Comparison of ENCODE assay signal across 12 mouse cellular contexts in the genomic region with DNA sequence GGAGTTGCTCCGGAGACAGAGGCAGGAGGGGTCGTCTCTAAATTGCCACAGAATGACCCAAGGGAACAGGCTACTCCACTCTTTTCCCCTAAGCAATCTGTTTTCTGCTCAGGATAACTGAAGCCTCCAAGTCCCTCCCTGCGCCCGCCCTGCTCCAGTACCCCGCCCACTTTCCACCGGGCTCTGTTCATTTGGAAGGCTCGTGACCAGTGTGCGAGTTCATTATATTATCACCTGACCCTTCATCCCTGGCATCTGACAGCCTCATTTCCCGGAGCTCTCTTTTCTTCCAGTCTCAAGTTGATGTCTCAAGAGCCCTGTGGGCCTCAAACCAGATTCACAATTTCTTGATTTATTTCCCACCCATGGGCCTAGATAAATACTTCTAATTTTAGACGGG.
DNase-seq lines count a peak whose midpoint lies in the region; ATAC-seq and TF ChIP-seq lines count a peak whose summit lies in the region.
"Had no signal": no experiment of that assay in that cellular context is flagged by ENCODE, and none has a peak within 500 bp of the region (broad histone marks: within the 10 kb centered on the region; RNA-seq: fewer than 3 reads in every experiment).

No protein-coding gene starts in this region.

- H3K9me3 ChIP-seq in intestine, embryonic 14.5 days (ENCODE audit: control insufficient read depth, low read length), result no peaks in the 10 kb centered on the region
- no peaks in the 10 kb centered on the region for H3K9me3 ChIP-seq in hindbrain, embryonic 11.5 days (ENCODE audit: control insufficient read depth, low read length)
- H3K9me3 ChIP-seq: forebrain, embryonic 12.5 days; liver, embryonic 13.5 days had no signal

- peak overlapping the region; percentile 64 for H3K27ac ChIP-seq in gastrocnemius, adult 2 months
- H3K27ac ChIP-seq in intestine, embryonic 14.5 days (ENCODE audit: low read depth), result peak overlapping the region; percentile 76; the same call in 1 of the 2 replicates
- no peak overlapping the region for H3K27ac ChIP-seq in hindbrain, embryonic 11.5 days (ENCODE audit: low read depth, low read length)
- H3K27ac ChIP-seq: hindbrain, embryonic 14.5 days; liver, embryonic 13.5 days; midbrain, embryonic 12.5 days had no signal

- no peak for ATAC-seq in intestine, embryonic 14.5 days (replicated peaks; ENCODE audit: low FRiP score, low TSS enrichment, low read depth)
- ATAC-seq in hindbrain, embryonic 11.5 days (ENCODE audit: low FRiP score), result no peak

- WGBS in intestine, embryonic 14.5 days, result 43% methylated on average over 10 of the region's 10 CpGs
- WGBS in hindbrain, embryonic 11.5 days, result 71% methylated on average over 10 of the region's 10 CpGs

- H3K36me3 ChIP-seq in intestine, embryonic 14.5 days (ENCODE audit: control insufficient read depth, insufficient read depth, low read length), result no peaks in the 10 kb centered on the region
- no peaks in the 10 kb centered on the region for H3K36me3 ChIP-seq in hindbrain, embryonic 11.5 days (ENCODE audit: control insufficient read depth, insufficient read depth, low read length)
- H3K36me3 ChIP-seq: forebrain, embryonic 12.5 days; liver, embryonic 13.5 days; midbrain, embryonic 12.5 days had no signal

- H3K4me2 ChIP-seq in intestine, embryonic 14.5 days (ENCODE audit: low read length), result no peak overlapping the region
- H3K4me2 ChIP-seq in hindbrain, embryonic 11.5 days (replicated peaks; ENCODE audit: low read depth, low read length), result no peak overlapping the region
- H3K4me2 ChIP-seq: forebrain, embryonic 12.5 days; hindbrain, embryonic 14.5 days; liver, embryonic 13.5 days; midbrain, embryonic 12.5 days had no signal

- no peaks in the 10 kb centered on the region for H3K27me3 ChIP-seq in intestine, embryonic 14.5 days (replicated peaks; ENCODE audit: control insufficient read depth, insufficient read depth, low read length)
- no peaks in the 10 kb centered on the region for H3K27me3 ChIP-seq in hindbrain, embryonic 11.5 days (ENCODE audit: control insufficient read depth, insufficient read depth, low read length)
- H3K27me3 ChIP-seq: forebrain, embryonic 12.5 days; liver, embryonic 13.5 days had no signal

- peak; percentile 39 for DNase-seq in gastrocnemius, adult 2 months
- no peak for DNase-seq in gastrocnemius, postnatal 36 days
- peak; percentile 56 to 62 for DNase-seq in heart, adult 18-20 months
- DNase-seq in intestine, embryonic 14.5 days (ENCODE audit: low spot score), result no peak
- DNase-seq in kidney, postnatal 25 days, result peak; percentile 50 to 70
- no peak for DNase-seq in adrenal gland, postnatal 25 days
- no peak for DNase-seq in hindbrain, embryonic 11.5 days (ENCODE audit: low spot score)
- DNase-seq in urinary bladder, adult 2 months (ENCODE audit: low spot score), result no peak
- DNase-seq: liver, embryonic 13.5 days had no signal

- intact Hi-C loops in gastrocnemius, adult 2 months (cut with DNase I), result no loop called here
- intact Hi-C loops in gastrocnemius, postnatal 36 days (cut with DNase I), result no loop called here

- no peak for TF ChIP-seq CTCF in gastrocnemius, adult 2 months (IDR thresholded peaks at IDR 0.05)

- H3K9ac ChIP-seq in intestine, embryonic 14.5 days (ENCODE audit: low read length), result no peak overlapping the region
- H3K9ac ChIP-seq in hindbrain, embryonic 11.5 days (ENCODE audit: low read depth, low read length), result no peak overlapping the region
- H3K9ac ChIP-seq: forebrain, embryonic 12.5 days; hindbrain, embryonic 14.5 days; liver, embryonic 13.5 days; midbrain, embryonic 12.5 days had no signal

- peaks cover 28% of the 10 kb centered on the region for H3K4me1 ChIP-seq in intestine, embryonic 14.5 days (replicated peaks; ENCODE audit: control insufficient read depth, insufficient read depth, low read length)
- no peaks in the 10 kb centered on the region for H3K4me1 ChIP-seq in hindbrain, embryonic 11.5 days (replicated peaks; ENCODE audit: control insufficient read depth, insufficient read depth, low read length)

- no peak overlapping the region for H3K4me3 ChIP-seq in gastrocnemius, adult 2 months
- no peak overlapping the region for H3K4me3 ChIP-seq in intestine, embryonic 14.5 days (ENCODE audit: low read depth, low read length)
- H3K4me3 ChIP-seq in hindbrain, embryonic 11.5 days (ENCODE audit: low read depth, low read length), result no peak overlapping the region
- H3K4me3 ChIP-seq: forebrain, embryonic 12.5 days; liver, embryonic 13.5 days; midbrain, embryonic 12.5 days had no signal

Comparison
In these comparisons a context has a peak if more than half of its experiments do, and no peak if none do; other contexts are left out.
1. DNase-seq: peak in gastrocnemius, adult 2 months (single experiment), heart, adult 18-20 months (2 of 2) and kidney, postnatal 25 days (2 of 2); none in gastrocnemius, postnatal 36 days (0 of 2), intestine, embryonic 14.5 days (single experiment), adrenal gland, postnatal 25 days (single experiment), hindbrain, embryonic 11.5 days (single experiment) and urinary bladder, adult 2 months (single experiment).